ENCODE assay signal across 8 mouse cellular contexts in genomic region chr12:35896764-35897282, GRCm38 (mm10). TPM values are rescaled to one million over a fixed set of nuclear protein-coding genes. Genes with fewer than 3 reads are reported as not detected.
DNase-seq lines count a peak whose midpoint lies in the region; ATAC-seq lines count a peak whose summit lies in the region.

No protein-coding gene starts in this region.

- DNase-seq in cerebellum, adult 11-12 months, result no peak
- DNase-seq in neural tube, embryonic 11.5 days (ENCODE audit: low spot score), result peak; percentile 34
- no peak for DNase-seq in neural tube, embryonic 10.5 days (ENCODE audit: extremely low spot score, low spot score)
- no peak for DNase-seq in adrenal gland, adult (ENCODE audit: inconsistent age in 2 of 2, low spot score in 1 of 2)
- no peak for DNase-seq in urinary bladder, adult 18-20 months (ENCODE audit: low spot score in 2 of 2)

- no peaks in the 10 kb centered on the region for H3K9me3 ChIP-seq in neural tube, embryonic 11.5 days (ENCODE audit: control insufficient read depth, low read length)
- no peaks in the 10 kb centered on the region for H3K9me3 ChIP-seq in liver, embryonic 12.5 days (replicated peaks)

- no peaks in the 10 kb centered on the region for H3K36me3 ChIP-seq in neural tube, embryonic 11.5 days (ENCODE audit: control insufficient read depth, insufficient read depth, low read length)
- H3K36me3 ChIP-seq in liver, embryonic 12.5 days, result no peaks in the 10 kb centered on the region

- peak overlapping the region; percentile 45 for H3K4me2 ChIP-seq in neural tube, embryonic 11.5 days (ENCODE audit: low read depth)
- H3K4me2 ChIP-seq in liver, embryonic 12.5 days, result peak overlapping the region; percentile 44

- peak overlapping the region; percentile 28 for H3K4me3 ChIP-seq in neural tube, embryonic 11.5 days (ENCODE audit: low read depth, low read length)
- 0 out of 2 replicates have a peak overlapping the region, but pooled peaks have one; percentile 19 for H3K4me3 ChIP-seq in liver, embryonic 12.5 days

- H3K27me3 ChIP-seq in neural tube, embryonic 11.5 days (ENCODE audit: control insufficient read depth, insufficient read depth, low read length), result no peaks in the 10 kb centered on the region
- no peaks in the 10 kb centered on the region for H3K27me3 ChIP-seq in liver, embryonic 12.5 days (replicated peaks)

- peak; percentile 43; the same call in 1 of the 2 replicates for ATAC-seq in cerebellum, adult (ENCODE audit: insufficient number of reproducible peaks, low FRiP score, low TSS enrichment)
- 0 out of 2 replicates have a peak, but pooled peaks have one; percentile 54 for ATAC-seq in neural tube, embryonic 11.5 days (ENCODE audit: insufficient read depth, low FRiP score, low TSS enrichment)
- no peak for ATAC-seq in liver, embryonic 12.5 days
- no peak for ATAC-seq in erythroblast, adult 5-6 weeks (replicated peaks; ENCODE audit: low FRiP score, poor library complexity, severe bottlenecking)

- 13% methylated on average over 4 of the region's 4 CpGs for WGBS in neural tube, embryonic 11.5 days
- 44% methylated on average over 4 of the region's 4 CpGs for WGBS in liver, embryonic 12.5 days (ENCODE audit: insufficient replicate concordance)

- H3K4me1 ChIP-seq in neural tube, embryonic 11.5 days (ENCODE audit: control insufficient read depth, insufficient read depth, low read length), result peaks cover 20% of the 10 kb centered on the region
- H3K4me1 ChIP-seq in liver, embryonic 12.5 days, result no peaks in the 10 kb centered on the region

- peak overlapping the region; percentile 48 for H3K9ac ChIP-seq in neural tube, embryonic 11.5 days (ENCODE audit: low read length)
- H3K9ac ChIP-seq in liver, embryonic 12.5 days, result no peak overlapping the region

- H3K27ac ChIP-seq in neural tube, embryonic 11.5 days (ENCODE audit: low read depth, low read length), result 0 out of 2 replicates have a peak overlapping the region, but pooled peaks have one; percentile 23
- H3K27ac ChIP-seq in liver, embryonic 12.5 days, result no peak overlapping the region

RNA-seq across cellular contexts. Expression of gene Agr3, which starts 28.6 kb away (rescaled TPM):
- not detected in 2 replicates for polyA plus RNA-seq in neural tube, embryonic 11.5 days (2014; fragmentation: Nextera tagmentation; extraction: Ambion mirVana)
- not detected in 2 replicates for polyA plus RNA-seq in liver, embryonic 12.5 days (2016; fragmentation: Nextera tagmentation; extraction: Ambion mirVana)
- total RNA-seq in erythroblast, adult 5-6 weeks (2015; ENCODE audit: low replicate concordance), result not detected in 2 replicates
- not detected in 2 replicates for total RNA-seq in erythroblast, adult 5-6 weeks (2017; ENCODE audit: low replicate concordance)

Comparison
In these comparisons a context has a peak if more than half of its experiments do, and no peak if none do; other contexts are left out.
1. ATAC-seq: peak in cerebellum, adult (single experiment) and neural tube, embryonic 11.5 days (single experiment); none in liver, embryonic 12.5 days (single experiment) and erythroblast, adult 5-6 weeks (single experiment).